Mouse (Mus musculus) embryonic stem cell, embryonic (primary cell): Measurements from ENCODE around the gene Dnttip1.

Experiments used
- CTCF ChIA-PET, 4 experiments: fragments of 300-600 bp in 2 of 4; fragments of 350-600 bp in 2 of 4; sonication (Branson Sonifier 250); formaldehyde crosslinking; loops; one replicate each; lab custom pipeline; 2022; ENCODE audit warnings: inconsistent platforms in 2 of 4; lab: Charles Lee
- POLR2A ChIA-PET, 4 experiments: fragments of 300-600 bp in 2 of 4; fragments of 350-600 bp in 2 of 4; sonication (Branson Sonifier 250); formaldehyde crosslinking; loops; one replicate each; lab custom pipeline; 2022; ENCODE audit warnings: antibody characterized with exemption in 4 of 4, inconsistent platforms in 1 of 4; lab: Charles Lee

Dnttip1 gene

GRCm38 (mm10) chr2:164739876-164740275 lies 5.9 kb upstream of the Dnttip1 start:
- ChIA-PET POLR2A (no interaction called here), CTCF (interaction anchor here in 2 of 4 experiments (1.5 to 2.1 kb wide), 2 partner anchors 14 to 148 kb away, joined by 3 to 6 read pairs (median 6); no protein-coding TSS in a partner anchor)

GRCm38 (mm10) chr2:164744987-164745386 lies 796 bp upstream of the Dnttip1 start:
- ChIA-PET CTCF (interaction anchor here in 2 of 4 experiments (1.2 kb wide), 2 partner anchors 8 to 19 kb away, joined by 3 to 4 read pairs; no protein-coding TSS in a partner anchor), POLR2A (interaction anchor here in 2 of 4 experiments (0.6 to 2.5 kb wide), 8 partner anchors 12 to 341 kb away, joined by 3 to 11 read pairs (median 8); partner anchors contain the start of gene Zswim1 (in 1 of the 2))

GRCm38 (mm10) chr2:164746693-164747092 lies 910 bp downstream of the Dnttip1 start:
- ChIA-PET CTCF (no interaction called here), POLR2A (interaction anchor here (0.8 to 2.5 kb wide), 17 partner anchors 10 to 228 kb away, joined by 3 to 11 read pairs (median 4); partner anchors contain the start of genes Ube2c (in 2 of the 4), Acot8 (in 1 of the 4), Zswim1 (in 1 of the 4) and Zswim3 (in 1 of the 4))

GRCm38 (mm10) chr2:164748191-164748590 lies 2.4 kb downstream of the Dnttip1 start:
- CTCF ChIA-PET: interaction anchor here in 3 of 4 experiments (0.5 to 0.9 kb wide), 3 partner anchors 46 to 123 kb away, joined by 3 to 6 read pairs (median 5); no protein-coding TSS in a partner anchor

GRCm38 (mm10) chr2:164748991-164749390 lies 3.2 kb downstream of the Dnttip1 start:
- CTCF ChIA-PET: interaction anchor here in 2 of 4 experiments (0.9 to 2.2 kb wide), 2 partner anchors 45 kb away, joined by 3 to 9 read pairs; no protein-coding TSS in a partner anchor
- POLR2A ChIA-PET: interaction anchor here (0.5 to 3.2 kb wide), 19 partner anchors 9 to 306 kb away, joined by 3 to 30 read pairs (median 4); partner anchors contain the start of genes Gm20458 (in 1 of the 4), Sdc4 (in 1 of the 4), Tnnc2 (in 1 of the 4) and Ube2c (in 1 of the 4)

More at GRCm38 (mm10) chr2:164748191-164748590, 2.4 kb downstream of the Dnttip1 start:
- POLR2A ChIA-PET: interaction anchor here (0.6 to 3.2 kb wide), 15 partner anchors 10 to 305 kb away, joined by 3 to 30 read pairs (median 4); partner anchors contain the start of genes Sdc4 (in 1 of the 4), Tnnc2 (in 1 of the 4) and Ube2c (in 1 of the 4)

GRCm38 (mm10) chr2:164752454-164752853 lies 6.7 kb downstream of the Dnttip1 start:
- ChIA-PET POLR2A (interaction anchor here in 3 of 4 experiments (1.1 to 11.6 kb wide), 6 partner anchors 9 to 42 kb away, joined by 3 to 114 read pairs (median 6); partner anchors contain the start of gene Ube2c (in 3 of the 3)), CTCF (interaction anchor here in 1 of 4 experiments (0.6 kb wide), 2 partner anchors 266 to 664 kb away, joined by 3 read pairs; no protein-coding TSS in a partner anchor)

- ChIA-PET POLR2A (interaction anchor here in 3 of 4 experiments (0.7 to 11.6 kb wide), 8 partner anchors 8 to 284 kb away, joined by 3 to 114 read pairs (median 4); partner anchors contain the start of gene Ube2c (in 2 of the 3)), CTCF (interaction anchor here in 2 of 4 experiments (0.6 to 1.6 kb wide), 3 partner anchors 13 to 1261 kb away, joined by 3 to 4 read pairs (median 4); no protein-coding TSS in a partner anchor)
These were observed 8.3 kb downstream of the Dnttip1 start for GRCm38 (mm10) chr2:164754105-164754504.

GRCm38 (mm10) chr2:164754800-164755199 lies 9.0 kb downstream of the Dnttip1 start:
- POLR2A ChIA-PET: interaction anchor here (0.6 to 11.6 kb wide), 9 partner anchors 8 to 198 kb away, joined by 3 to 114 read pairs (median 5); partner anchors contain the start of genes Ube2c (in 2 of the 4) and Zswim1 (in 1 of the 4)
- CTCF ChIA-PET: interaction anchor here in 2 of 4 experiments (0.6 to 1.6 kb wide), 2 partner anchors 14 to 1261 kb away, joined by 4 read pairs; no protein-coding TSS in a partner anchor

- POLR2A ChIA-PET: interaction anchor here (0.6 to 19.8 kb wide), 16 partner anchors 9 to 118 kb away, joined by 3 to 366 read pairs (median 4); partner anchors contain the start of genes Ube2c (in 3 of the 4), Dnttip1 (in 2 of the 4), Wfdc3 (in 2 of the 4) and Acot8 (in 1 of the 4)
- CTCF ChIA-PET: interaction anchor here in 2 of 4 experiments (0.6 to 0.9 kb wide), 2 partner anchors 36 to 240 kb away, joined by 4 read pairs; no protein-coding TSS in a partner anchor
These were observed 12.1 kb downstream of the Dnttip1 start for GRCm38 (mm10) chr2:164757841-164758240.

- CTCF ChIA-PET: no interaction called here
These were observed 12.9 kb downstream of the Dnttip1 start for GRCm38 (mm10) chr2:164758692-164759091.

GRCm38 (mm10) chr2:164760059-164760833 lies 14.5 kb downstream of the Dnttip1 start:
- CTCF ChIA-PET: interaction anchor here in 1 of 4 experiments (5.0 kb wide), 1 partner anchor 33 kb away, joined by 17 read pairs; no protein-coding TSS in a partner anchor
- POLR2A ChIA-PET: interaction anchor here (0.5 to 19.8 kb wide), 23 partner anchors 8 to 316 kb away, joined by 3 to 366 read pairs (median 7); partner anchors contain the start of genes Snx21 (in 3 of the 4), Ube2c (in 3 of the 4), Acot8 (in 1 of the 4) and Dnttip1 (in 1 of the 4)

More at GRCm38 (mm10) chr2:164758692-164759091, 12.9 kb downstream of the Dnttip1 start:
- POLR2A ChIA-PET: interaction anchor here (0.6 to 19.8 kb wide), 12 partner anchors 9 to 144 kb away, joined by 3 to 366 read pairs (median 6); partner anchors contain the start of genes Ube2c (in 2 of the 4), Acot8 (in 1 of the 4), Dnttip1 (in 1 of the 4) and Snx21 (in 1 of the 4)

GRCm38 (mm10) chr2:164761502-164761901 lies 15.7 kb downstream of the Dnttip1 start:
- ChIA-PET POLR2A (interaction anchor here in 3 of 4 experiments (0.6 to 19.8 kb wide), 41 partner anchors 7 to 318 kb away, joined by 3 to 366 read pairs (median 6); partner anchors contain the start of genes Ube2c (in 3 of the 3), Acot8 (in 2 of the 3), Dnttip1 (in 2 of the 3) and Snx21 (in 2 of the 3)), CTCF (interaction anchor here (0.6 to 5.0 kb wide), 9 partner anchors 12 to 116 kb away, joined by 3 to 17 read pairs (median 5); no protein-coding TSS in a partner anchor)

- ChIA-PET CTCF (interaction anchor here (0.5 to 5.0 kb wide), 9 partner anchors 12 to 732 kb away, joined by 3 to 17 read pairs (median 5); no protein-coding TSS in a partner anchor), POLR2A (interaction anchor here in 3 of 4 experiments (0.8 to 19.8 kb wide), 36 partner anchors 7 to 319 kb away, joined by 3 to 366 read pairs (median 6); partner anchors contain the start of genes Acot8 (in 2 of the 3), Dnttip1 (in 2 of the 3), Snx21 (in 2 of the 3) and Ube2c (in 2 of the 3))
These were observed 16.2 kb downstream of the Dnttip1 start for GRCm38 (mm10) chr2:164761971-164762370.

GRCm38 (mm10) chr2:164762593-164762992 lies 16.8 kb downstream of the Dnttip1 start:
- ChIA-PET CTCF (interaction anchor here (0.9 to 5.0 kb wide), 8 partner anchors 11 to 190 kb away, joined by 3 to 17 read pairs (median 5); no protein-coding TSS in a partner anchor), POLR2A (interaction anchor here in 3 of 4 experiments (0.8 to 19.8 kb wide), 25 partner anchors 7 to 319 kb away, joined by 3 to 366 read pairs (median 7); partner anchors contain the start of genes Acot8 (in 2 of the 3), Snx21 (in 2 of the 3), Ube2c (in 2 of the 3) and Zswim3 (in 2 of the 3))

- POLR2A ChIA-PET: interaction anchor here in 3 of 4 experiments (0.9 to 19.8 kb wide), 16 partner anchors 9 to 101 kb away, joined by 3 to 366 read pairs (median 5); partner anchors contain the start of genes Acot8 (in 2 of the 3), Zswim1 (in 2 of the 3), Zswim3 (in 2 of the 3) and Dnttip1 (in 1 of the 3)
- CTCF ChIA-PET: interaction anchor here in 2 of 4 experiments (0.7 to 1.7 kb wide), 4 partner anchors 19 to 28 kb away, joined by 3 to 5 read pairs (median 3); no protein-coding TSS in a partner anchor
These were observed 20.1 kb downstream of the Dnttip1 start for GRCm38 (mm10) chr2:164765841-164766240.
